Mouse (Mus musculus): ENCODE measurements around the gene Sag. TPM values are rescaled to one million over a fixed set of nuclear protein-coding genes. Genes with fewer than 3 reads are reported as not detected.

Gene Sag
- total and polyA plus RNA-seq, 3 experiments, result 0.19 to 2.0 (median 1.0) TPM

- H3K4me1 ChIP-seq (ENCODE audit: control insufficient read depth in 1 of 2, insufficient read depth in 2 of 2), result peaks cover 0 to 10% of the 10 kb centered on the region in 2 experiments; a peak in 2 of 4 replicates
- no peak for DNase-seq (ENCODE audit: extremely low read depth)
- dilution Hi-C loops (cut with MboI; ENCODE audit: extremely low pct_ligation_motif_present, extremely low pct_unique_long_range_greater_than_20kb, low sequenced_read_pairs) (no loop called here), in situ Hi-C loops (cut with MboI; ENCODE audit: low pct_ligation_motif_present, low pct_unique_long_range_greater_than_20kb, low sequenced_read_pairs) (no loop called here)
- no peak overlapping the region for H3K27ac ChIP-seq (ENCODE audit: insufficient read depth, low read depth)
- H3K27me3 ChIP-seq (replicated peaks), result no peaks in the 10 kb centered on the region
- H3K4me3 ChIP-seq (replicated peaks in 1 of 3; ENCODE audit: low read depth in 2 of 3, low read length in 2 of 3, poor library complexity in 1 of 3), result no peak overlapping the region
- no peaks in the 10 kb centered on the region for H3K9me3 ChIP-seq (replicated peaks; ENCODE audit: low read length)
- H3K9ac ChIP-seq (ENCODE audit: insufficient read depth, low read depth), result no peak overlapping the region
- H3K4me2 ChIP-seq (ENCODE audit: insufficient read depth, low read depth, poor library complexity, severe bottlenecking), result no peak overlapping the region
- peaks cover 8 to 33% of the 10 kb centered on the region in 2 experiments for H3K36me3 ChIP-seq (replicated peaks in 1 of 2; ENCODE audit: control insufficient read depth in 1 of 2, insufficient read depth in 1 of 2, low read length in 1 of 2)
- no peaks in the 10 kb centered on the region for H3K79me2 ChIP-seq (replicated peaks; ENCODE audit: control insufficient read depth, extremely low read depth, insufficient read depth, poor library complexity, severe bottlenecking)
- TF ChIP-seq GABPA (IDR thresholded peaks at IDR 0.05; ENCODE audit: insufficient replicate concordance, low read depth, low read length), result no peak
- no peak for TF ChIP-seq NRF1 (IDR thresholded peaks at IDR 0.05; ENCODE audit: low read depth, low read length)
- no peak for TF ChIP-seq HCFC1 (IDR thresholded peaks at IDR 0.05; ENCODE audit: low read depth, low read length)
Observed at GRCm38 (mm10) chr1:87798306-87798705, 5.2 kb upstream of the Sag start.

GRCm38 (mm10) chr1:87807751-87808150 lies 4.3 kb downstream of the Sag start:
- no peak overlapping the region for H3K4me3 ChIP-seq (replicated peaks in 1 of 3; ENCODE audit: low read depth in 2 of 3, low read length in 2 of 3, poor library complexity in 1 of 3)
- no peak overlapping the region for H3K27ac ChIP-seq (ENCODE audit: insufficient read depth, low read depth)
- TF ChIP-seq HCFC1 (IDR thresholded peaks at IDR 0.05; ENCODE audit: low read depth, low read length) (no peak), SIN3A (IDR thresholded peaks at IDR 0.05; ENCODE audit: low read length) (no peak)
- H3K9ac ChIP-seq (ENCODE audit: insufficient read depth, low read depth), result no peak overlapping the region
- H3K27me3 ChIP-seq (replicated peaks), result no peaks in the 10 kb centered on the region
- H3K4me1 ChIP-seq (ENCODE audit: control insufficient read depth in 1 of 2, insufficient read depth in 2 of 2), result peaks cover 3 to 27% of the 10 kb centered on the region in 2 experiments; a peak in 3 of 4 replicates
- no peak for DNase-seq (ENCODE audit: extremely low read depth)
- in situ Hi-C loops (cut with MboI; ENCODE audit: low pct_ligation_motif_present, low pct_unique_long_range_greater_than_20kb, low sequenced_read_pairs), result no loop called here
- H3K9me3 ChIP-seq (replicated peaks; ENCODE audit: low read length), result no peaks in the 10 kb centered on the region
- no peaks in the 10 kb centered on the region for H3K36me3 ChIP-seq (replicated peaks in 1 of 2; ENCODE audit: control insufficient read depth in 1 of 2, insufficient read depth in 1 of 2, low read length in 1 of 2)
- dilution Hi-C loops (cut with MboI; ENCODE audit: extremely low pct_ligation_motif_present, extremely low pct_unique_long_range_greater_than_20kb, low sequenced_read_pairs), result no loop called here
- H3K79me2 ChIP-seq (replicated peaks; ENCODE audit: control insufficient read depth, extremely low read depth, insufficient read depth, poor library complexity, severe bottlenecking), result no peaks in the 10 kb centered on the region
- H3K4me2 ChIP-seq (ENCODE audit: insufficient read depth, low read depth, poor library complexity, severe bottlenecking), result no peak overlapping the region

GRCm38 (mm10) chr1:87811391-87811790 lies 7.9 kb downstream of the Sag start:
- dilution Hi-C loops (cut with MboI; ENCODE audit: extremely low pct_ligation_motif_present, extremely low pct_unique_long_range_greater_than_20kb, low sequenced_read_pairs), result no loop called here
- no peak for DNase-seq (ENCODE audit: extremely low read depth)
- Histone ChIP-seq H3K4me3 (replicated peaks in 1 of 3; ENCODE audit: low read depth in 2 of 3, low read length in 2 of 3, poor library complexity in 1 of 3) (no peak overlapping the region), H3K4me2 (ENCODE audit: insufficient read depth, low read depth, poor library complexity, severe bottlenecking) (peak overlapping the region; percentile 40), H3K9me3 (replicated peaks; ENCODE audit: low read length) (no peaks in the 10 kb centered on the region), H3K27ac (ENCODE audit: insufficient read depth, low read depth) (no peak overlapping the region), H3K4me1 (ENCODE audit: control insufficient read depth in 1 of 2, insufficient read depth in 2 of 2) (peaks cover 3 to 13% of the 10 kb centered on the region in 2 experiments; a peak in 3 of 4 replicates), H3K27me3 (replicated peaks) (no peaks in the 10 kb centered on the region), H3K36me3 (replicated peaks in 1 of 2; ENCODE audit: control insufficient read depth in 1 of 2, insufficient read depth in 1 of 2, low read length in 1 of 2) (no peaks in the 10 kb centered on the region), H3K9ac (ENCODE audit: insufficient read depth, low read depth) (no peak overlapping the region), H3K79me2 (replicated peaks; ENCODE audit: control insufficient read depth, extremely low read depth, insufficient read depth, poor library complexity, severe bottlenecking) (no peaks in the 10 kb centered on the region)
- in situ Hi-C loops (cut with MboI; ENCODE audit: low pct_ligation_motif_present, low pct_unique_long_range_greater_than_20kb, low sequenced_read_pairs), result no loop called here
- TF ChIP-seq TBP (conservative IDR thresholded peaks at IDR 0.05; ENCODE audit: low read depth, low read length) (no peak), GABPA (IDR thresholded peaks at IDR 0.05; ENCODE audit: insufficient replicate concordance, low read depth, low read length) (no peak), MEF2A (IDR thresholded peaks at IDR 0.05; ENCODE audit: borderline replicate concordance, low read depth, low read length) (peak; percentile 75; the same call in 1 of the 2 replicates), CHD2 (IDR thresholded peaks at IDR 0.05; ENCODE audit: low read length) (peak; percentile 41; the same call in 1 of the 2 replicates), ZNF384 (IDR thresholded peaks at IDR 0.05; ENCODE audit: low read depth, low read length) (no peak), IRF4 (IDR thresholded peaks at IDR 0.05; ENCODE audit: low read depth, low read length) (0 out of 2 replicates have a peak, but pooled peaks have one; percentile 15), SMC3 (IDR thresholded peaks at IDR 0.05; ENCODE audit: low read depth, low read length) (no peak), ETS1 (conservative IDR thresholded peaks at IDR 0.05; ENCODE audit: low read depth, low read length) (no peak)
